Mouse (Mus musculus): ENCODE data around the gene Atp5e. TPM values are rescaled to one million over a fixed set of nuclear protein-coding genes. Genes with fewer than 3 reads are reported as not detected.

Gene Atp5e
- total RNA-seq, 4 experiments from 2014 or later: 1,537 to 1,974 (median 1,684) TPM

DNA sequence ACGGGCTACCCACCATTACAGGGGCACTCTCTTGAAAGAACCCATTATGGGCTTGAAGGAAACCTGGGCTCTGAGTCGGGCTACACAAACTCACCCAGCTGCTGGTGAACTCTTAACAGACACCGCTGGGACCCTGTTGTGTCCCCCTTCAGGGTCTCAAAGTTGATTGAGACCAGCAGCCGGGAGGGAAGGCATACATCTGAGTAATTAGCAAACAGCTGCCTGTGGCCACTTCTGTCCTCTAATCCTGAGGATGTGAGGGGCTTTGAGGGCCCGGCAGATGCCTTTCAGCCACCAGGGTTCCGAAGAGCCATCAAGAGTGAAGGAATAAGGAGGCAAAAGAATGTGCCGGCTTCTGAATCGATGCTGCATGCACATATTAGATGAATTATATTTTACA, 17.0 kb downstream of the Atp5e start:
- DNase-seq (ENCODE audit: low spot score): no peak

GRCm38 (mm10) chr2:174446492-174446891, 17.4 kb downstream of the Atp5e start:
- no peak for DNase-seq (ENCODE audit: low spot score)

GRCm38 (mm10) chr2:174445018-174445417, 18.9 kb downstream of the Atp5e start:
- DNase-seq (ENCODE audit: low spot score): no peak

DNA sequence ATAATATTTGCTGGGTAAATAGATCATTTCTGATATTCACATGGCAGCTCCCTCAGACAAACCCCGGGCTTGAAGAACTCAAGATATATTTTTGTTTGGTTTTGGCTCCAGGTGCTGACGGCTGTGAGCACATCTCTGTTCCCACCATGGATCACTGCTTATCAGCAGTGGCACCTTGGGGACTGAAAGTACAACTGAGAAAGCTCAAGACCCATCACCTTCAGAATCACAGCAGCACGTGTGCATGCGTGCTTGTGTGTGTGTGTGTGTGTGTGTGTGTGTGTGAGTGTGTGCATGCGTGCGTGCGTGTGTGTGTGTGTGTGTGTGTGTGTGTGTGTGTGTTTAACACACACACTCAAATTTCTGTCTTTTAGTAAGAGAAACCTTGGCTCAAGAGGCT, 19.5 kb downstream of the Atp5e start:
- no peak for DNase-seq (ENCODE audit: low spot score)

DNA sequence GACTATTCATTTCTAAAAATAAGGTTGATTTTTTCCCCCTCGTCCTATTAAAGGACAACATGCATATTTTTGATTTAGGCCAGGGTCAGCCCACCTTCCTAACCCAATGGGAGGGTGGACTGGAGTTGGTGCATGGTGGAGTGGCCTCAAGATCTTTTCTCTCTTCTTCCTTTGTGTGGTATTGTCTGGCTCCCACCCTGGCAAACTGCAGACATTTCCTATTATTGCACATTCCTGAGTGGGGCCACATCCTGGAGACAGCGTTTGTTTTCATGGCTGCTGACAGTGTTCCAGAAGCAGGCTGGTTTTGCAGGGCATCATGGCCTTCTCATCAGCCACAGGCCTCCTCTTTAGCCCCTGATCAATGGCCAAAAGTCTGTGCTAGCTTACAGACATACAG, 20.9 kb downstream of the Atp5e start:
- no peak for DNase-seq (ENCODE audit: low spot score)

GRCm38 (mm10) chr2:174442460-174442859, 21.4 kb downstream of the Atp5e start:
- no peak for DNase-seq (ENCODE audit: low spot score)

DNA sequence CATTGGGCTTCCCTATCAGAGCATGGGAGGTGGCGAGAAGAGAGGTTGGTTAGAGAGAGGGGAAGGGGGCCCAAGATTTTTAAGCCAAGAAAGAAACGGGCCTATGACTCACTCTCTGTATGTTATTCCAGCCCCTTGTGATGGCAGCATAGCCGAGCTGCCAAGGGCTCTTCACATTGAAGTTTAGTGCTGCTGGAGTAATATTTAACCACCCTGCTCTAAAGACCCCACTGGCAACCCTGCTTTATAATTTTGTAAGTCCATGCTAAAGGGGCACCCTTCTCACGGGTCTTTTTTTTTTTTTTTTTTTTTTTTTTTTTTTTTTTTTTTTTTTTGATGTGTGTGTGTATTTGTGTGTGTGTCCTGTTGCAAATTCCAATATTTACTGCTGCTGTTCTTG, 22.0 kb downstream of the Atp5e start:
- DNase-seq (ENCODE audit: low spot score): no peak

DNA sequence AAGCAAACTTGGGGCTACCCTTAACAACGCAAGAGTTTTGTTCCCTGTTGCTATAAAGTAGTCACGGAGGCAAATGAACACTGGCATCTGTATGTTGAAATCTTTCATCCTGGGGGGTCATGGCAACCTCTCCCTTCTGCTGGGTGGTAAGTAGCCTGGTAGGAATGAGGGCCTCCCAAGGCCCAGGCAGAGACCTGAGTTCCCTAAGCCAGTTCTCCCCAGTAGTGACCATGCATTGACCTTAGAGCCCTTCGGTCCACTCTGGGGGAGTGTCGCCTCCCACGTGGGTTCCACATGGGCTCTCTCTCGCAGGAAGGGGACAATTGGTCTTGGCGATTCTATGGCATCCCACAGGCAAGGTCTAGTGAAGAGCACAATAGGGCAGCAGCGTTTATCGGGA, 23.9 kb downstream of the Atp5e start:
- DNase-seq (ENCODE audit: low spot score): no peak

DNA sequence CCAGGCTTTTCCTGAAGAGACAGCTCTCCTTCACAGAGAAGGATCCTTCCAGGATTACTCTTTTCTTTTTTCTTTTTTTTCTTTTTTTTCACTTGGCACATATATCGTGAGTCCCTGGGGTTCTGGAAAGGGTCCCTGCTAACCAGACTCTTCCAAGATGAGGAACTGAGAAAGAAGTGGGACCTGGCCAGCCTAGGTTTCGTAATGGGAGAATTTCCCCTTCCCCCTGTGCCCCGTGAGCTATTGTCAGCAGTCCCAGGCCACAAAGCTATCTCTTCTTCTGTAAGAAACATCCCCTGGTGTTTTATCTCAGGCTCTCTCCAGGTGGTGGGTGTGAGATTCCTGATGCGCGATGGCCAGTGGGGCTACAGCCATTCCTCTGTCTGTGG, 24.5 kb downstream of the Atp5e start:
- DNase-seq (ENCODE audit: low spot score): no peak

DNA sequence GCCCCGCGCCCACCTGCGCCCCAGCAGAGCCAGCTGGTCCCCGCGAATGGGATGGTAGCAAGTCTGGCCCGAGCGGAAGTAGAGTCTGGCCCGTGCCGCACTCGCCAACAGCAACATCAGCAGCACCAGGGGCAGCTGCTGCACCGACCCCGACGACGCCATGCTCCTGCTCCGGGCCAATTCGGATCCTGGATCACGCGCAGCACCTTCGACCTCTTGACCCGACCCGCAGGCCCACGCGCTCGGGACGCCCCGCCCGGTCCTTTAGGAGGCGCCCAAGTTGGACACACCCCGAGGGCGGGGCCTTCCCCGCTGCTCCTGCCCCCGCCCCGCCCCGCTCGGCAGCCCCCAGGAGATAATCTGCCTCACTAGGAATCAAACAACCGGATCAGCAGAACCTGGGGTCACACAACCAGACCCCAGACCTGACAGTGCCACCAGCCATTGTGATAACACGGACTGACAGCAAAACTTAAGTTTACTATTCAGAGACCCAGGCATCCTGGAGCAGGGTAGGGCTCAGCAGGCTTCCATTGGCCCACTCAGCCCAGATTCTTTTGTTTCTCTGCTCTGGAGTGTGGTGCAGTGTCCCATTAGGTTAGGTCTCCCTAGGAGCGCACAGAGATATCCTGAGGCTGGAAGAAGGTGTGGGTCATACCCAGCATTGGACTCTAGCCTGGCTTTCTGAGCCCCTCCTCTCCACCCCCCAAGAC, 25.0 kb downstream of the Atp5e start, which contains the start of gene Ctsz:
Gene Ctsz, minus strand, starts transcription at position 303 of the 713 bp plus-strand sequence.
- DNase-seq (ENCODE audit: low spot score): peak; percentile 58

DNA sequence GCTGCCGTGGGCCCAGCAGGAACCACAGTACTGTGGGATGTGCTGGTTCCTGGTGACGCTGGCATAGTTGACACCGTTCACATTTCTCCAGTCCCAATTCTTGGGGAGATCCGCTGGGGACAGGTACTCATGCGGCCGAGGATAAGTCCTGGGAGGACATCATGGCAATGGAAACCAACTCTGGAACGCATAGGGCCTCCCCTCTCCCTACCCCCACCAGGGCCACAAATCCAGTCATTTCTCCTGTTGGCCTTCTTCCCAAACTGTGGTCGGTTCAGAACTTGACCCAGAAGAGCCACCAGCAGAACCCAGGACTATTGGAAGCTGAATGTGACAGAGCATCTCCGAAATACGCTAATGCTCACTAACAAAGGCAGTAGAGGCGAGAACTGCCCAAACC, 25.7 kb downstream of the Atp5e start:
- DNase-seq (ENCODE audit: low spot score): no peak

GRCm38 (mm10) chr2:174437697-174437982, 26.3 kb downstream of the Atp5e start:
- peak; percentile 33 for DNase-seq (ENCODE audit: low spot score)

GRCm38 (mm10) chr2:174436916-174437696, 26.8 kb downstream of the Atp5e start:
- DNase-seq (ENCODE audit: low spot score): no peak

DNA sequence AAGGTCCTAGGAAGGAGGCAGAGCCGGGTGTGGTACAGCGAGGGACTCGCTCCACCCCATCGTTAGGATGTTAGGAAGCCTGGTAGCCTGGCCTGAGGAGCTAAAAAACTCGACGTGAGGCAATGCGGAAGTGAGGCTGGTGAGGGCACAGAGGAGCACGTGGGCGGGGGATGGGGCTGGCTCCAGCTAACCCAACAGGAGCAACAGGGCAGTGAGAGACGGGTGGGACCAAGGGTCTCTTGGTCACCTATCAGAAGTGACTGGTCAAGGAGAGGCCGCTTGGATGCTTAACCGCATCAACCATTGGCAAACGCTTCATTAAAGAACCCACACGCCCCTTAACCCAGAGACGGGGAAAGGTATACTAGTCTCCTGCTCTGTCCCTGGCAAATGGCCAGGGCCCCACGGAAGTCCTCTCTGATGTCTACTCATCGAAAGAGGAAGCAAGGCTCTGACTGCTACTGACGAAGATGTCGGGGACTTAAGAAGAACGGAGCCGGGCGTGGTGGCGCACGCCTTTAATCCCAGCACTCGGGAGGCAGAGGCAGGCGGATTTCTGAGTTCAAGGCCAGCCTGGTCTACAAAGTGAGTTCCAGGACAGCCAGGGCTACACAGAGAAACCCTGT, 27.7 kb downstream of the Atp5e start:
- DNase-seq (ENCODE audit: low spot score): no peak

GRCm38 (mm10) chr2:174434943-174435342, 29.0 kb downstream of the Atp5e start:
- DNase-seq (ENCODE audit: low spot score): no peak

- no peak for DNase-seq (ENCODE audit: low spot score)
These were observed 34.8 kb downstream of the Atp5e start for GRCm38 (mm10) chr2:174428996-174429591.

DNA sequence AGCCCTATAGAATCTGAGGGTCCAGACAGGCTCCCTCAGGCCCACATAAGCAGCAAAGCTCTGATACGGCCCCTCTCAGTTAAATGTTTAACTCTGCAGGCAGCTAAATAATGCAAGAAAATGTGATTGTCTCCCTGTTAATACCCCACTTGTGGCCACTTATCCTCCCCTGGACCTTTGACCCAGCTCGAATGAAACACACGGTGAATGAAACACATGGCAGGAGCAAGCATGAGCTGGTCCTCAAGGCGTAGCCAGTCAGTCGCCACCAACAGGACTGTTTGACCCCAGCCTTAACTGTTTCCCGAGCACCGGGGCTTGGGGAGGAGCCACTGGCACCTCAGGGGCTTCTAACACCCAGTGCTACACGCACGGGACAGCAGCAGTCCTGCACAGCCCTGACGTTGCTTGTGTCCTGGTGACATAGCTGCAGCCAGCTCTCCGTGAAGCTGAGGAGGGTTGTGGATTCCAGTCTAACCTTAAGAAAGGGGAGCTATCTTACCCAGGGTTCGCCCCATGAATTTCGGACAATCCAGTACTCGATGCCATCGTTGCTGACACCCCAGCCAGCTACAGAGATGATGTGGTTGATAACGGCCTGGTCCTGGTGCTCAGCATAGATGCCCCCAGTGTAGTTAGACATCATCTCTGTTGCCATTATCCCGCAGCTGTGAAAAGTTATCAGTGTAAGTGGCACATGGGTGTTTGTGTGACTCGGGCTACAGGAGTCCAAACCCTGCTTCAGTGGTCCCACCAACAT, 35.6 kb downstream of the Atp5e start:
- DNase-seq (ENCODE audit: low spot score): no peak

DNA sequence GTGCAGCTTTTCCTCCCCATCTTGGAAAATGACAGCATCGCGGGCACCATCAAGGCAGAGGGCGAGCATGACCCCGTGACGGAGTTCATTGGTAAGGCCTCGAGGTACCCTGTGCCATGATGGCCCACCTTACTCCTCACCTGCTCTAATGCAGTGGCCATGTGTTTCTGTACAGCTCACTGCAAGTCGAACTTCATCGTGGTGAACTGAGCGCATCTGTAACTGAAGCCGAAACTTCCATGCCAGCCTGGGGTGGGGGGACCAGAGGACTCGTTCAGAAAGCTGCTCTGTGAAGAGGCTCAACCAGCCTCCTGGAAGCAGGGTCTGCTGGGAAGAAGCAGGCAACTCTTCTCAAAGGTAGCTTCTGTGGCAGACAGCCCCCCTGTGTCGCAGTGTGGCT, 37.0 kb downstream of the Atp5e start:
- no peak for DNase-seq (ENCODE audit: low spot score)

GRCm38 (mm10) chr2:174424301-174425085, 39.4 kb downstream of the Atp5e start:
- DNase-seq (ENCODE audit: low spot score): no peak

GRCm38 (mm10) chr2:174421107-174421506, 42.8 kb downstream of the Atp5e start:
- no peak for DNase-seq (ENCODE audit: low spot score)

DNA sequence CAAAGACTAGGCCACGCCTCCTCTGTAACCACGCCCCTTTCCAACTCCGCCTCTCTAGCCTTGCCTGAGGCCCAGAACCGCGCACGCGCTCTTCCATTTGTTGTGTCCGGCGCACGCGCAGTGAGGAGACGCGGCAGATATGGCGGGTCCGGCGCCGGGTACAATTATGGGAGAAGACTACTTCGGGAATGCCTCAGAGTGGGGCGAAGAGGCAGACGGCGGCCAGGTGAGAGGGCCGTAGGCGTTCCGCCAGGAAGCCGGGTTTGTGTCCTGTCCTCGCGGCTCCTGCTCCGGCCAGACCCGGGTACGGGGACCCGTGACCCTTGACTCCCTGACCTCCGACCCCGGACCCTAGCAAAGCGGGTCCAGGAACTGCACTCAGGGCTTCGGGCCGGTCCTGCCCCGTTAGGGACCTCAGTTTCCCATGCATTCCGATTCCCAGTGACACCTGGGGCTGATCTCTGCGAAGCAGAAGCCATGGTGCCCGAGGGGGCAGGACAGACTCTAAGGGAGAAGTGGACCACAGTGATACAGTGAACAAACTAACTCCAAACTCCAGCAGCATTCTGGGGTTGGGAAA, 48.1 kb downstream of the Atp5e start, which contains the start of gene Nelfcd:
Gene Nelfcd, plus strand, starts transcription at position 74 of the 580 bp plus-strand sequence.
- DNase-seq (ENCODE audit: low spot score): peak; percentile 92
